Mouse (Mus musculus): ENCODE measurements around the gene Smco4. TPM values are rescaled to one million over a fixed set of nuclear protein-coding genes. Genes with fewer than 3 reads are reported as not detected.

Smco4 gene
- polyA plus RNA-seq, 1 experiment: 10.5 TPM

DNA sequence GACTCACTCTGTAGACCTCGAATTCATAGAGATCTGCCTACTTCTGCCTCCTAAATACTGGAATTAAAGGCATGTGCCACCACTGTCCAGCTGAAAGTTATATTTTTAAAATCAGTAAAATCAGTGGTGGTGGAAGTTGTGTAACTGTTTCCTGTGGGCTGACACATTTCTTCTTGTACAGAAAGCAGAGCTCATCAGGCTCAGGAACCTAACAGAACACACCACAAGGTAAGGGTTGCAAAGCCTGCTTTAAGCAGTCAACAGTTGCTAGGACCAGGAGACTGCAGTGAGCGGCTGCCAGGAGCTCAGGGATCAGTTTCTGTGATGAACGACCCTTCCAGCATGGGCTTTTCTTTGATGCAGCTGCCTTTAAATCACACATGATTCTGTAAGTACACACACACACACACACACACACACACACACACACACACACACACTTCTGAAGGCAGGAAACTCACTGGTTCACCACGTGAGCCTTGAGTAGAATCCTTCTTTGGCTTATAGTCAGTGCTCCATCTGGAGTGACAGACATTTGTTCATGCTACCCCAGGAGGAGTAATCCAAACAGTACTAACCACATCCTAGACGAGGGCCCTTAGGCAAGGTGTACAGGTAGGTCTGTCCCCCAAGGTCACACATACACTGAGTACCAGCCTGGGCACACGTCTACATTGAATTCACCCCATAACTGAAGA lies 94.1 kb downstream of the Smco4 start:
- no peaks in the 10 kb centered on the region for H3K36me3 ChIP-seq (ENCODE audit: control insufficient read depth, insufficient read depth)
- TF ChIP-seq TCF3 (IDR thresholded peaks at IDR 0.05; ENCODE audit: insufficient read length, low read depth) (no peak), SRF (IDR thresholded peaks at IDR 0.05; ENCODE audit: control insufficient read depth, insufficient read length, low read depth) (no peak), MAX (IDR thresholded peaks at IDR 0.05; ENCODE audit: low read depth) (no peak), USF1 (IDR thresholded peaks at IDR 0.05; ENCODE audit: low read depth) (no peak), REST (IDR thresholded peaks at IDR 0.05; ENCODE audit: insufficient read depth, insufficient read length) (no peak), E2F4 (IDR thresholded peaks at IDR 0.05; ENCODE audit: insufficient read depth) (no peak), TCF12 (IDR thresholded peaks at IDR 0.05; ENCODE audit: insufficient read depth, poor library complexity, severe bottlenecking) (no peak), CEBPB (IDR thresholded peaks at IDR 0.05; ENCODE audit: insufficient read depth, poor library complexity, severe bottlenecking) (no peak), MYOD1 (IDR thresholded peaks at IDR 0.05; ENCODE audit: control insufficient read depth in 1 of 3, insufficient read length in 2 of 3, low read depth in 2 of 3) (no peak), POLR2A (IDR thresholded peaks at IDR 0.05; ENCODE audit: insufficient read length, low read depth) (no peak), MYOG (IDR thresholded peaks at IDR 0.05; ENCODE audit: control insufficient read depth in 1 of 3, insufficient read depth in 1 of 3, insufficient read length in 2 of 3, low read depth in 2 of 3) (no peak), POLR2AphosphoS2 (IDR thresholded peaks at IDR 0.05; ENCODE audit: insufficient read length, low read depth) (no peak)
- H3K4me2 ChIP-seq (ENCODE audit: low read depth): no peak overlapping the region
- H3K27me3 ChIP-seq (ENCODE audit: control insufficient read depth, insufficient read depth, insufficient read length): no peaks in the 10 kb centered on the region
- H3K79me2 ChIP-seq (ENCODE audit: control insufficient read depth, insufficient read depth): no peaks in the 10 kb centered on the region
- H3ac ChIP-seq (ENCODE audit: control insufficient read depth, insufficient read length): no peak overlapping the region
- H3K4me3 ChIP-seq: no peak overlapping the region

GRCm38 (mm10) chr9:15594148-15594547 lies 100.9 kb downstream of the Smco4 start:
- TF ChIP-seq MYOD1 (IDR thresholded peaks at IDR 0.05; ENCODE audit: control insufficient read depth in 1 of 3, insufficient read length in 2 of 3, low read depth in 2 of 3) (no peak), TCF3 (IDR thresholded peaks at IDR 0.05; ENCODE audit: insufficient read length, low read depth) (no peak), REST (IDR thresholded peaks at IDR 0.05; ENCODE audit: insufficient read depth, insufficient read length) (no peak), USF1 (IDR thresholded peaks at IDR 0.05; ENCODE audit: low read depth) (no peak), SRF (IDR thresholded peaks at IDR 0.05; ENCODE audit: control insufficient read depth, insufficient read length, low read depth) (no peak), MYOG (IDR thresholded peaks at IDR 0.05; ENCODE audit: control insufficient read depth in 1 of 3, insufficient read depth in 1 of 3, insufficient read length in 2 of 3, low read depth in 2 of 3) (no peak), POLR2AphosphoS2 (IDR thresholded peaks at IDR 0.05; ENCODE audit: insufficient read length, low read depth) (no peak), E2F4 (IDR thresholded peaks at IDR 0.05; ENCODE audit: insufficient read depth) (no peak), TCF12 (IDR thresholded peaks at IDR 0.05; ENCODE audit: insufficient read depth, poor library complexity, severe bottlenecking) (no peak), POLR2A (IDR thresholded peaks at IDR 0.05; ENCODE audit: insufficient read length, low read depth) (no peak), MAX (IDR thresholded peaks at IDR 0.05; ENCODE audit: low read depth) (no peak), CEBPB (IDR thresholded peaks at IDR 0.05; ENCODE audit: insufficient read depth, poor library complexity, severe bottlenecking) (no peak)
- H3K4me2 ChIP-seq (ENCODE audit: low read depth): no peak overlapping the region
- no peaks in the 10 kb centered on the region for H3K36me3 ChIP-seq (ENCODE audit: control insufficient read depth, insufficient read depth)
- H3ac ChIP-seq (ENCODE audit: control insufficient read depth, insufficient read length): no peak overlapping the region
- H3K79me2 ChIP-seq (ENCODE audit: control insufficient read depth, insufficient read depth): no peaks in the 10 kb centered on the region
- H3K4me3 ChIP-seq: no peak overlapping the region
- H3K27me3 ChIP-seq (ENCODE audit: control insufficient read depth, insufficient read depth, insufficient read length): no peaks in the 10 kb centered on the region

Other genes starting within 250 kb of the Smco4 start
- 25.2 TPM for gene Med17, start 213.5 kb upstream of the Smco4 start, polyA plus RNA-seq (2012; fragmentation: generic; extraction: Trizol)
- 26.6 TPM for gene Taf1d, start 187.2 kb upstream of the Smco4 start, polyA plus RNA-seq (2012; fragmentation: generic; extraction: Trizol)
- gene 4931406C07Rik, start 187.0 kb upstream of the Smco4 start, polyA plus RNA-seq (2012; fragmentation: generic; extraction: Trizol): 11.6 TPM
- 2.6 TPM for gene Cep295, start 135.6 kb upstream of the Smco4 start, polyA plus RNA-seq (2012; fragmentation: generic; extraction: Trizol)
- not detected for gene Deup1, start 134.5 kb downstream of the Smco4 start, polyA plus RNA-seq (2012; fragmentation: generic; extraction: Trizol)
- gene Slc36a4, start 216.3 kb downstream of the Smco4 start, polyA plus RNA-seq (2012; fragmentation: generic; extraction: Trizol): 2.6 TPM

Measured in myocyte (in vitro differentiated cells).